Mouse (Mus musculus): ENCODE measurements around the gene Olfr982.

Gene Olfr982

GRCm38 (mm10) chr9:40073529-40073928 lies at the start of gene Olfr982:
Gene Olfr982 (plus strand): TSS chr9:40073829.
- DNase-seq (ENCODE audit: low spot score in 2 of 2): no peak

- DNase-seq (ENCODE audit: low spot score in 2 of 2): no peak
These were observed 23.5 kb upstream of the Olfr982 start for GRCm38 (mm10) chr9:40050138-40050537.

- DNase-seq (ENCODE audit: low spot score in 2 of 2): no peak
These were observed 19.9 kb downstream of the Olfr982 start, which contains the start of gene Olfr983 for GRCm38 (mm10) chr9:40093495-40093894. Gene Olfr983 (minus strand): TSS chr9:40093595.

- no peak for DNase-seq (ENCODE audit: low spot score in 2 of 2)
These were observed 21.1 kb downstream of the Olfr982 start for GRCm38 (mm10) chr9:40094769-40095168.

GRCm38 (mm10) chr9:40114106-40114505 lies 40.5 kb downstream of the Olfr982 start, which contains the start of gene Olfr984:
Gene Olfr984 (minus strand): TSS chr9:40114206.
- no peak for DNase-seq (ENCODE audit: low spot score in 2 of 2)

- DNase-seq (ENCODE audit: low spot score in 2 of 2): peak; percentile 8 to 11
These were observed 43.1 kb downstream of the Olfr982 start for GRCm38 (mm10) chr9:40116645-40117286.

- no peak for DNase-seq (ENCODE audit: low spot score in 2 of 2)
These were observed 43.6 kb downstream of the Olfr982 start for GRCm38 (mm10) chr9:40117287-40117659.
